Mouse (Mus musculus) lung, postnatal 25 days (tissue): ENCODE data around the gene Ngp.

ENCODE experiments used
- DNase-seq: peaks from one replicate; pipeline ENCODE4 v3.0.0; 2022; ENCODE audit warnings: low spot score

The Ngp gene

GRCm38 (mm10) chr9:110436041-110436440 lies 16.5 kb downstream of the Ngp start:
- DNase-seq = no peak

GRCm38 (mm10) chr9:110440049-110440448 lies 20.5 kb downstream of the Ngp start:
- DNase-seq = no peak

- no peak for DNase-seq
These were observed 21.0 kb downstream of the Ngp start for GRCm38 (mm10) chr9:110440559-110440958.

GRCm38 (mm10) chr9:110448356-110448755 lies 28.8 kb downstream of the Ngp start:
- no peak for DNase-seq

GRCm38 (mm10) chr9:110448857-110449617 lies 29.5 kb downstream of the Ngp start:
- DNase-seq = peak; percentile 80

- DNase-seq = no peak
These were observed 33.0 kb downstream of the Ngp start for GRCm38 (mm10) chr9:110452523-110452922.

- no peak for DNase-seq
These were observed 38.4 kb downstream of the Ngp start for GRCm38 (mm10) chr9:110457926-110458325.

- DNase-seq = peak; percentile 47
These were observed 39.7 kb downstream of the Ngp start for GRCm38 (mm10) chr9:110459145-110459727.

GRCm38 (mm10) chr9:110460884-110461815 lies 41.6 kb downstream of the Ngp start:
- no peak for DNase-seq

- DNase-seq = no peak
These were observed 42.8 kb downstream of the Ngp start for GRCm38 (mm10) chr9:110462321-110462720.

- no peak for DNase-seq
These were observed 44.5 kb downstream of the Ngp start for GRCm38 (mm10) chr9:110463983-110464591.

- no peak for DNase-seq
These were observed 45.8 kb downstream of the Ngp start for GRCm38 (mm10) chr9:110465336-110465735.

- peak; percentile 35 for DNase-seq
These were observed 46.6 kb downstream of the Ngp start for GRCm38 (mm10) chr9:110466179-110466578.
